Mouse (Mus musculus): ENCODE data around the gene Asap2.

- no peak for TF ChIP-seq EP300 (IDR thresholded peaks at IDR 0.05; ENCODE audit: low read depth)
- no peak for TF ChIP-seq CTCF (IDR thresholded peaks at IDR 0.05; ENCODE audit: low read depth)
These were observed 299.4 kb downstream of the Asap2 start for GRCm38 (mm10) chr12:21289651-21290050.
